14 mouse cellular contexts compared by ENCODE assay signal in the genomic region with DNA sequence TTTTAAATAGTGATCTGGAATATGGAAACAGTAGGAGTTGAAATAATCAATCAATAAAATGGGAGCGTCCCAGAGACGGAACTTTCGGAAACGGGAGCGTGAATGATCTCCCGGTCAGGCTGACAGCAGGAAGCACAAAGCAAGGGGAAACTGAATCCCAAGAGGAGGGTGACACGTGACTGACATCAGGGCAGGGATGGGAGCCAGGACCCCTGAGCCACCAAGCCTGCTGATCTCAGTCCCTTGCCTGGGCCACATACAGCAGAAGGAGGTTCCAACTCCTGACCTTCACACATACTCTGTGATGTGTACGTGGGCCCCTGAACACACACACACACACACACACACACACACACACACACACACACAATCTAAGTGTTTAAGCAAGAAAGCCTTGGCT.
"Had no signal": no experiment of that assay in that cellular context is flagged by ENCODE, and none has a peak within 500 bp of the region (broad histone marks: within the 10 kb centered on the region; RNA-seq: fewer than 3 reads in every experiment).

No protein-coding gene starts in this region.

- ATAC-seq: midbrain, embryonic 15.5 days had no signal

- H3K9ac ChIP-seq: liver, embryonic 13.5 days; midbrain, embryonic 12.5 days; midbrain, embryonic 15.5 days; neural tube, embryonic 13.5 days had no signal

- H3K4me2 ChIP-seq: liver, embryonic 13.5 days; midbrain, embryonic 12.5 days; midbrain, embryonic 15.5 days; neural tube, embryonic 13.5 days had no signal

- H3K27me3 ChIP-seq: liver, embryonic 13.5 days; midbrain, embryonic 12.5 days; midbrain, embryonic 15.5 days; neural tube, embryonic 13.5 days had no signal

- H3K4me1 ChIP-seq: liver, embryonic 13.5 days; midbrain, embryonic 12.5 days; neural tube, embryonic 13.5 days had no signal

- H3K27ac ChIP-seq: liver, embryonic 13.5 days; midbrain, embryonic 12.5 days; midbrain, embryonic 15.5 days; neural tube, embryonic 13.5 days; stomach, postnatal 0 days had no signal

- H3K4me3 ChIP-seq: liver, embryonic 13.5 days; midbrain, embryonic 12.5 days; midbrain, embryonic 15.5 days; neural tube, embryonic 13.5 days had no signal

- H3K9me3 ChIP-seq: liver, embryonic 13.5 days; midbrain, embryonic 15.5 days; neural tube, embryonic 13.5 days had no signal

- DNase-seq: kidney, adult 9 months; kidney, postnatal 14 days; kidney, postnatal 4 days; left cerebral cortex, postnatal 4 days; liver, embryonic 13.5 days; lung, adult 2 months; lung, postnatal 14 days; lung, postnatal 4 days; right cerebral cortex, postnatal 4 days; thymus, postnatal 25 days had no signal
